Comparison of ENCODE assay signal across 19 mouse cellular contexts in the genomic region with DNA sequence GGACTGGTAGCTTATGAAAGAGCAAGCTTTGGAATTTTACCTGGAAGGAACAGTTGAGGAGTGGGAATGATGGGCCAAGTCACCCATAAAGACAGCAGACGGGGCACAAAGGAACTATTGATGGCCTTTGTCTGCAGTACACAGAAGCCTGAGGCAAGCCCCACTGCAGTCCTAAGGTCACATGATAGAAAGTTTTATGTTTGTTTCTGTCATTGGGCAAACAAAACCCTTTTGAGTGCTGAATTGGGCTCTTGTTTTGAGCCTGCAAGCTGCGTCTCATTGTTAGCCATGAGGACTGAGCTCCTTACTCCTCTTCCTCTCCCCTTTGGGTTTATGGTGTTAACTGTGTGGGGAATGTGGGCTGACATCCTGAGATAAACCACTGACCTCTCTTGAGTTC.
DNase-seq lines count a peak whose midpoint lies in the region; TF ChIP-seq lines count a peak whose summit lies in the region.
"Had no signal": no experiment of that assay in that cellular context is flagged by ENCODE, and none has a peak within 500 bp of the region (broad histone marks: within the 10 kb centered on the region; RNA-seq: fewer than 3 reads in every experiment).

No protein-coding gene starts in this region.

- peak overlapping the region; percentile 44; the same call in 1 of the 2 replicates for H3K27ac ChIP-seq in layer of hippocampus, adult 2 months
- H3K27ac ChIP-seq: gastrocnemius, adult 2 months; limb, embryonic 12.5 days had no signal

- H3K4me3 ChIP-seq in layer of hippocampus, adult 2 months: no peak overlapping the region
- H3K4me3 ChIP-seq: gastrocnemius, adult 2 months; limb, embryonic 12.5 days; megakaryocyte, embryonic 14.5 days had no signal

- DNase-seq in cerebellum, adult 9-10 months: peak; percentile 15
- no peak for DNase-seq in cerebellum, postnatal 14 days
- peak in 1 of 2 experiments; percentile 7 for DNase-seq in layer of hippocampus, adult 2 months (ENCODE audit: low spot score in 2 of 2)
- DNase-seq in layer of hippocampus, postnatal 14 days (ENCODE audit: low spot score in 2 of 2): no peak
- DNase-seq in right cerebral cortex, adult 18-20 months: peak; percentile 8
- no peak for DNase-seq in right cerebral cortex, postnatal 25 days
- DNase-seq in telencephalon, adult 2 months (ENCODE audit: low read depth, low spot score): peak; percentile 72
- no peak for DNase-seq in heart, postnatal 25 days (ENCODE audit: low spot score)
- DNase-seq: adrenal gland, postnatal 36 days; cerebellum, adult 8-10 months; gastrocnemius, adult 2 months; heart, postnatal 36 days; kidney, adult 11 months; kidney, postnatal 36 days; lung, adult 18-20 months; right cerebral cortex, postnatal 4 days; thymus, postnatal 36 days had no signal

- intact Hi-C loops in heart, postnatal 25 days (cut with DNase I): no loop called here

- TF ChIP-seq CTCF in layer of hippocampus, adult 2 months (conservative IDR thresholded peaks at IDR 0.05): no peak

Comparison
In these comparisons a context has a peak if more than half of its experiments do, and no peak if none do; other contexts are left out.
1. DNase-seq: peak in cerebellum, adult 9-10 months (single experiment), right cerebral cortex, adult 18-20 months (single experiment) and telencephalon, adult 2 months (single experiment); none in cerebellum, postnatal 14 days (0 of 2), layer of hippocampus, postnatal 14 days (0 of 2), right cerebral cortex, postnatal 25 days (single experiment) and heart, postnatal 25 days (single experiment).